Mouse (Mus musculus): ENCODE measurements around the gene G6pc. TPM values are rescaled to one million over a fixed set of nuclear protein-coding genes. Genes with fewer than 3 reads are reported as not detected.

The G6pc gene
- polyA plus RNA-seq, 1 experiment from 2014 or later, result not detected

DNA sequence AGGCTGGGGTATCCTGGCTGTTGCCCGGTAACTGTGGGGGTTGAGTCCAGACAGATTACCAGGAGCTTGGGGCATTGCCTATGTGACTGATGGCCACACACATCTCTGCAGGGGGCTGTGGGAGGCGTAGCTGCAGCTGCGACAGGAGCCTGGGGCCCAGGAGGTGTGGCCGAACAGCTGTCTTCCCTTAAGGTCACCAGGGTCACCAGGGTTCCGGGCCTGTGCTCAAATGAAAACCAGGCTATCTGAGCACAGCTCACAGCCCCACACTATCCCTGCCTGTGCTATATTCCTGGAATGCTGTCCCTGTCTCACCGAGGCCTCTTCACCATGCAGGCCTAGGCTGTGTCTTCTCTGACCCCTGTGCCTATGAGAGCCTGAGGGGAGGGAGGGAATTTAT lies 32.8 kb upstream of the G6pc start:
- no peak for DNase-seq
- no peak overlapping the region for H3K9ac ChIP-seq
- no peak overlapping the region for H3K4me2 ChIP-seq

DNA sequence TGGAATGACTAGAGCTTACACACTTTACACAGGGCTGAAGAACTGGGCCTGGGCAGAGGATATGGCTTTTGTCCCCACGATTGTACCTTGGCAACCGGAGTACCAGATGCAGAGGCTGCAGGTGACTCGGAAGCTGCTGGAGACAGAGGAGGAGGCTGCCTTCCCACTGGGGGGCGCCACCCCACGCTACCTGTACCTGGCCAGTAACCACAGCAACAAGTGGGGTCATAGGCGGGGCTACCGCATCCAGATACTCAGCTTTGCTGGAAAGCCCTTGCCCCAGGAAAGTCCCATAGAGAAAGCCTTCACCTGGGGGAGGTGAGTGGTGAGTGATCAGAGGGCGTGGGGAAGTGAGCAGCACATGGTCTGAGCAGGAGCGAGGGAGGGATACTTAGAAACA lies 31.7 kb upstream of the G6pc start:
- WGBS (ENCODE audit: insufficient replicate concordance), result 71% methylated on average over 9 of the region's 9 CpGs
- Histone ChIP-seq H3K27me3 (no peaks in the 10 kb centered on the region), H3K4me3 (replicated peaks) (no peak overlapping the region), H3K36me3 (no peaks in the 10 kb centered on the region), H3K4me2 (no peak overlapping the region), H3K9ac (no peak overlapping the region), H3K9me3 (replicated peaks) (no peaks in the 10 kb centered on the region), H3K27ac (no peak overlapping the region), H3K4me1 (replicated peaks) (peaks cover 30% of the 10 kb centered on the region)
- ATAC-seq (ENCODE audit: low read depth) (no peak), DNase-seq (no peak)

More for the DNA sequence above, 32.8 kb upstream of the G6pc start:
- Histone ChIP-seq H3K9me3 (replicated peaks) (no peaks in the 10 kb centered on the region), H3K27ac (no peak overlapping the region), H3K27me3 (no peaks in the 10 kb centered on the region), H3K36me3 (no peaks in the 10 kb centered on the region), H3K4me3 (replicated peaks) (no peak overlapping the region), H3K4me1 (replicated peaks) (peaks cover 30% of the 10 kb centered on the region)
- ATAC-seq (ENCODE audit: low read depth), result no peak
- WGBS (ENCODE audit: insufficient replicate concordance), result 43% methylated on average over 6 of the region's 6 CpGs

DNA sequence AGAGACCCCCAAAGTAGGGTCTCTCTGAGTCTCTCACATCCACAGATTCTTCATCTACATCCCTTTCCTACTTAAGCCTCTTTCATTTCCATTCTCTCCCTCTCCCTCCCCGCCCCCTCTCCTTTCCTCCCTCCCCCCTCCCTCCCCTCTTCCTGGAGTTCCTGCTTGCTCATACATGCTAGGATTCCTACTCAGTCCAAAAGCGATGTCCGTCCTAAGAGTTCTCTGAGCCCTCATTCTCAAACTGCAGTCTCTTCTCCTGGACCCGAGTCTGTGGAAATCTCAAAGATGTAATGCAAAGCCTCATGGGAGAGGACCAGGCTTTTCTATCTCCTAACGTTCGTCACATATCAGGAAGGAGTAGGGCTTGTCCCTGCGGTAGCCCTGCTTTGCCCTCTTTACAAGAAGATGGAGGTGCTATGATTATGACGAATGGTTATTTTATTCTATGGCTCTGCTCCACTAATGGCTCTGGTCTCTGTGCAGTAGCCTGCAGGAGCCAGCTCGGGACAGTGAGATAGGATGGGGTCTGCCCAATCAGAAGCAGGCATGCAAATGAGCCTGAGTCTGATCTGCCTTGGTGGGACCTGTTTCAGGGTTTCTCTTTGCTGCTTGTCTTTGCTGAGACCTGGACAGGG lies 29.1 kb upstream of the G6pc start:
- DNase-seq, result peak; percentile 64

DNA sequence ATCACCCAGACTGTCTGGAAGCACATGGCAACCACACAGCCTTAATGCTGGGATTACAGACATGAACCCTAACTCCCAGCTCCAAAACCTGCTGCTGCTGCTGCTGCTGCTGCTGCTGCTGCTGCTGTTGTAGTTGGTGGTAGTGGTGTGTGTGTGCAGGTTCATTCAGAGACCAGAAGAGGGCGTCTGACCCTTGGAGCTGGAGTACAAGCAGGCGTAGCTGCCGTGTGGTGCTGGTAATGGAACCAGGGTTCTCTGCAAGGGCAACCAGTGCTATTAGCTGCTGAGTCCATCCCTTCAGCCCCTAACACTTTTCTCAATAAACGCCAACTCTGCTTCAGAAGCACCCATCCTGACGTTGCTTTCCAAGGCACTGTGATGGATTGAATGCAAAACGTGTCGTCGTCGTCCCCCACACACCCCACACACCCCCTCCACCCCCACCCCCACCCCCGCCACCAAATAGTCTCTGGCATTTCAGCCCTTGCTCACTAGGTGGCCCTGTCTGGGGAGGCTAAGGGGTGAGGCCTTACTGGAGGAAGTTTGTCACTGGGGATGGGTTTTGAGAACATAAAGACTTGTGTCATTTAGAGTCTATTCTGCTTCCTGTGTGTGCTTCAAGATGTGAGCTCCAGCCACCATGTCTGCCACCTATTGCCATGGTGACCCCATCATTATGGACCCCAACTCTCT lies 20.1 kb upstream of the G6pc start:
- H3K4me3 ChIP-seq (replicated peaks), result no peak overlapping the region
- H3K9ac ChIP-seq, result no peak overlapping the region
- H3K27ac ChIP-seq, result no peak overlapping the region
- DNase-seq (no peak), ATAC-seq (ENCODE audit: low read depth) (no peak)
- H3K4me1 ChIP-seq (replicated peaks), result 0 out of 2 replicates have a peak, but pooled peaks cover 2% of the 10 kb centered on the region
- no peaks in the 10 kb centered on the region for H3K36me3 ChIP-seq
- 58% methylated on average over 10 of the region's 10 CpGs for WGBS (ENCODE audit: insufficient replicate concordance)
- H3K4me2 ChIP-seq, result no peak overlapping the region
- H3K9me3 ChIP-seq (replicated peaks), result no peaks in the 10 kb centered on the region
- peaks cover 5% of the 10 kb centered on the region; the same call in 1 of the 2 replicates for H3K27me3 ChIP-seq

More for the DNA sequence above, 29.1 kb upstream of the G6pc start:
- peak; percentile 94 for ATAC-seq (ENCODE audit: low read depth)
- 3% methylated on average over 9 of the region's 9 CpGs for WGBS (ENCODE audit: insufficient replicate concordance)
- Histone ChIP-seq H3K9me3 (replicated peaks) (no peaks in the 10 kb centered on the region), H3K27ac (peak overlapping the region; percentile 24; the same call in 1 of the 2 replicates), H3K4me1 (replicated peaks) (peaks cover 30% of the 10 kb centered on the region), H3K27me3 (no peaks in the 10 kb centered on the region), H3K9ac (0 out of 2 replicates have a peak overlapping the region, but pooled peaks have one; percentile 11), H3K4me3 (replicated peaks) (peak overlapping the region; percentile 16; the same call in 1 of the 2 replicates), H3K4me2 (peak overlapping the region; percentile 58), H3K36me3 (no peaks in the 10 kb centered on the region)

DNA sequence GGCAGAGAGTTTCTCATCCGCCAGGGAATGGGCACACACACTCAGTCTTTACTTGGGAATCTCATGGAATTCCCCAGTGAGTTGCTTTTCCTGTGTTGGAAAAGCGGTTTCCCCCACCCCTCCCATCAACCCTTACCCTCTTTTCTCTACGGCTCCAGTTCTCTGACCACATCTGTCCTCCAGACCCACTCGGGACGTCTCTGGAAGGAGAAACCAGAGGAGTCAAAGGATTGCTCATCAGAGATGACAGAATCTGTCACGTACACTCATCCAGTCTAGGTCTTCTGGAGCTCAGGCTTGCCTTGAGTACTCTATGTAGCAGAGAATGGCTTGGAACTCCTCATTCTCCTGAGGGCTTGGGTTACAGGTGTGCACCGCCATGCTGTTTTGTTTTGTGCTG lies 18.6 kb upstream of the G6pc start:
- no peak overlapping the region for H3K27ac ChIP-seq
- 0 out of 2 replicates have a peak, but pooled peaks cover 2% of the 10 kb centered on the region for H3K4me1 ChIP-seq (replicated peaks)
- H3K9me3 ChIP-seq (replicated peaks), result no peaks in the 10 kb centered on the region
- ATAC-seq (ENCODE audit: low read depth) (no peak), DNase-seq (no peak)
- H3K4me2 ChIP-seq, result no peak overlapping the region
- no peak overlapping the region for H3K9ac ChIP-seq
- 56% methylated on average over 7 of the region's 7 CpGs for whole genome bisulfite sequencing (ENCODE audit: insufficient replicate concordance)
- H3K4me3 ChIP-seq (replicated peaks), result no peak overlapping the region
- peaks cover 5% of the 10 kb centered on the region; the same call in 1 of the 2 replicates for H3K27me3 ChIP-seq
- no peaks in the 10 kb centered on the region for H3K36me3 ChIP-seq

DNA sequence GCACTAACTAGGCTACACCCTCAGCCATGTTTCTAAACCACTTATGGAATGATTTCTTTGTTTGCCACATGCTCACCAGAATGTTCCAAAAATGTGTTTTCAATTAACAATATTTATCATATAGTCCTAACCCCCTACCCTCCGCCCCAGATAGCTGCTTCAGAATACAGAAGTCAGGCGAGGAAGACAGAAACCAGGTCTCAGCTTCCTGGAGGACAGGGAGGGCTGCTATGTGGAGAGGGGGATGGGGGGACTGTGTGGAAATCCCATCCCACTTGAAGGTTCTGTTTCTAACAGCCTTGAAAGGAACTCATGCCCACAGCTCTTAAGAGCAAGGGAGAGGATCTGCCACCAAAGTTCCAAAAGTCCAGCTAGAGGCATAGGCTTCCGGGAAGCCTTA lies 18.1 kb upstream of the G6pc start:
- H3K4me1 ChIP-seq (replicated peaks), result 0 out of 2 replicates have a peak, but pooled peaks cover 2% of the 10 kb centered on the region
- no peaks in the 10 kb centered on the region for H3K9me3 ChIP-seq (replicated peaks)
- H3K9ac ChIP-seq, result no peak overlapping the region
- DNase-seq, result no peak
- peaks cover 5% of the 10 kb centered on the region; the same call in 1 of the 2 replicates for H3K27me3 ChIP-seq
- H3K27ac ChIP-seq, result no peak overlapping the region
- no peak overlapping the region for H3K4me2 ChIP-seq
- H3K36me3 ChIP-seq, result no peaks in the 10 kb centered on the region
- 54% methylated on average over 3 of the region's 3 CpGs for WGBS (ENCODE audit: insufficient replicate concordance)
- no peak for ATAC-seq (ENCODE audit: low read depth)
- H3K4me3 ChIP-seq (replicated peaks), result no peak overlapping the region

DNA sequence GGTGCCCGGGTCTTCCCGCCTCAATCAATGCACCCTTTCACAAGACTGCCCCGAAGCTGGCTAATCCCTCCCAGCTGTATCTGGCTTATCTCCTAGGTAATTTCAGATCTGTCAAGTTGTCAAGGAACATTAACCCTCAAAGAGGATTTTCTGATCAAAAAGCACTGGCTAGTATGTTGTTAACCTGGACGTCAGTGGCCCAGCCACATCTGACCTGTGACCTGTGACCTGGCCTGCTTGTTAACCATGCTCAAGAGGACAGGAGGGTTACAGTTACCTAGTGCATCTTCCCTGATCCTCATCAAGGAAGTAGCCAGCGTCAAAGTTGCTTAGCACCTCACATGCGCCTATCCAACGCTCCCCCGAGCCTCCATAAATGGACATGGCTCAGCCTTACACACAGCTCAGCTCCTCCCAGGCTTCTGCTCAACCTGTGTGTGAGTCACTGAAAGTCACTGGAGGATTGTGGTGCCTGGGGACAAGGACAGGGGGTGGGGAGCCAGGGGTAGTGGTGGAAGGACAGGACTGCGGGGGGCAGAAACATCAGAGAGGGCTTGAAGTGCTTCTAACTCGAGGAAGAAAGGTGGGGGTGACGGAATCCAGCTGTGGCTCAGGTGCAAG lies 16.2 kb upstream of the G6pc start:
- 55% methylated on average over 11 of the region's 11 CpGs for WGBS (ENCODE audit: insufficient replicate concordance)
- peaks cover 5% of the 10 kb centered on the region; the same call in 1 of the 2 replicates for H3K27me3 ChIP-seq
- DNase-seq (no peak), ATAC-seq (ENCODE audit: low read depth) (no peak)
- no peak overlapping the region for H3K4me3 ChIP-seq (replicated peaks)
- no peaks in the 10 kb centered on the region for H3K36me3 ChIP-seq
- no peak overlapping the region for H3K27ac ChIP-seq
- no peaks in the 10 kb centered on the region for H3K9me3 ChIP-seq (replicated peaks)
- H3K9ac ChIP-seq, result no peak overlapping the region
- H3K4me2 ChIP-seq, result no peak overlapping the region
- H3K4me1 ChIP-seq (replicated peaks), result 0 out of 2 replicates have a peak, but pooled peaks cover 2% of the 10 kb centered on the region

DNA sequence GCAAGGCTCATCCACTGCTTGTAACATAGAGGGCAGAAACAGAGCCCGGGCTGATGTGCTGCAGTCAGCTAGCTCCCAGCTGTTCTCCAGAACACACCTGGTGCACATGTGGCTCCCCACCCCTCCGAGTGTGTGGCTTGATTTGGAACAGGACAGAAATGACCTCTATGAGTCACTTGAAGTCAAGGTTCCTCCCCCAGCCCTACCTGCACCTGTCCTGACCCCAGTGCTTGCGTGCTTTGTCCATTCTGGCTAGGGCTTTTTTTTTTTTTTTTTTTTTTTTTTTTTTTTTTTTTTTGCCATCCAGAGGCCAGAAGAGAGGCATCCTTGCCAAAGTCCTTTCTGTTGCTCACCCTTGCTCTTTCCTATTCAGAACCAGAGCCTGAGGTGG lies 15.6 kb upstream of the G6pc start:
- no peak for DNase-seq
- ATAC-seq (ENCODE audit: low read depth), result no peak
- no peak overlapping the region for H3K4me3 ChIP-seq (replicated peaks)
- no peaks in the 10 kb centered on the region for H3K36me3 ChIP-seq
- H3K27me3 ChIP-seq, result peaks cover 5% of the 10 kb centered on the region; the same call in 1 of the 2 replicates
- H3K4me1 ChIP-seq (replicated peaks), result 0 out of 2 replicates have a peak, but pooled peaks cover 2% of the 10 kb centered on the region
- H3K27ac ChIP-seq, result no peak overlapping the region
- H3K4me2 ChIP-seq, result no peak overlapping the region
- WGBS (ENCODE audit: insufficient replicate concordance), result 57% methylated on average over 3 of the region's 3 CpGs
- no peak overlapping the region for H3K9ac ChIP-seq
- H3K9me3 ChIP-seq (replicated peaks), result no peaks in the 10 kb centered on the region

DNA sequence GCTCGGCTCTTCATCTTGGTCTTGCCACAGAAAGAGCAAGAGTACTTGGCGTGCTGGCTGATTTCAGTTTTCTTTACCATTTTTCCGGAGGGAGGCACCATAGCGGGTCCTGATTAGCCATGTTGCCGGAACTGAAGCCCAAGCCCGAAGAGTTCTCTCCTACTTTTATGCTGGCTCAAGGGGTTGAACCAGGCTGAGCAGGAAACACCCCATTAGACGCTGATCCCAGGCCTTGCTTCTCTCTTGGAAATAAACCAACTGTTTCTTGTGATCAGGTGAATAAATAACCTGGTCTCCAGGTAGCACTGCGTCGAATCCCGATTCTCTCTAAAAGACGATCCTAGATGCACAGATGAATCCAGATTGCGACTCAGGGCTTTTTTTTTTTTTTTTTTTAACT lies 13.9 kb upstream of the G6pc start:
- H3K4me2 ChIP-seq, result no peak overlapping the region
- H3K4me3 ChIP-seq (replicated peaks), result no peak overlapping the region
- ATAC-seq (ENCODE audit: low read depth) (no peak), DNase-seq (no peak)
- H3K9ac ChIP-seq, result no peak overlapping the region
- H3K27ac ChIP-seq, result no peak overlapping the region
- WGBS (ENCODE audit: insufficient replicate concordance), result 76% methylated on average over 12 of the region's 12 CpGs
- no peaks in the 10 kb centered on the region for H3K36me3 ChIP-seq
- 0 out of 2 replicates have a peak, but pooled peaks cover 2% of the 10 kb centered on the region for H3K4me1 ChIP-seq (replicated peaks)
- H3K9me3 ChIP-seq (replicated peaks), result no peaks in the 10 kb centered on the region
- peaks cover 5% of the 10 kb centered on the region; the same call in 1 of the 2 replicates for H3K27me3 ChIP-seq

DNA sequence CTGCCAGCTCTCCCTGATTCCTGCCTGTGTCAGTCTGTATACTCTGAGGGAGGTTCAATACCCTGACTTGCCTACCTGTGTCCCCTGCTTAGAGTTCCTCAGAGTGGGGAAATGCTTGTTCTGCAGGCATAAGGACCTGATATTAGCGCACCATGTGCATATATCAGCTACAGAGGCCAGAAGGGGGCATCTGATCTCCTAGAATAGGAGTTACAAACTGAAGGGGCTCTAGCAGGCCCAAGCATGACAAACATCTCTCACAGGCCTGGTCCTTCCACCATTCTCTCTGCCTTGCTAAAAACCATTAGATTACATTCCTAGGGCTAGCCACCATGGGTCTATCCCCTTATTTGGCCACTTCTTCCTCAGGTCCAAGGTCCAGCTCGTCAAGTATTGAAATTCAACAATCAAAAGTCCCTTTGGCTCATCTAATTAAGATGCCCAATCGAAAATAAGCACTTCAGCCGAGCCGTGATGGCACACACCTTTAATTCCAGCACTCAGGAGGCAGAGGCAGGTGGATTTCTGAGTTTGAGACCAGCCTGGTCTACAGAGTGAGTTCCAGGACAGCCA lies 12.8 kb upstream of the G6pc start:
- DNase-seq (no peak), ATAC-seq (ENCODE audit: low read depth) (no peak)
- H3K4me1 ChIP-seq (replicated peaks), result 0 out of 2 replicates have a peak, but pooled peaks cover 2% of the 10 kb centered on the region
- no peak overlapping the region for H3K4me2 ChIP-seq
- WGBS (ENCODE audit: insufficient replicate concordance), result 65% methylated on average over 5 of the region's 5 CpGs
- no peak overlapping the region for H3K9ac ChIP-seq
- H3K27ac ChIP-seq, result no peak overlapping the region
- no peaks in the 10 kb centered on the region for H3K9me3 ChIP-seq (replicated peaks)
- no peaks in the 10 kb centered on the region for H3K36me3 ChIP-seq
- no peak overlapping the region for H3K4me3 ChIP-seq (replicated peaks)
- peaks cover 5% of the 10 kb centered on the region; the same call in 1 of the 2 replicates for H3K27me3 ChIP-seq

DNA sequence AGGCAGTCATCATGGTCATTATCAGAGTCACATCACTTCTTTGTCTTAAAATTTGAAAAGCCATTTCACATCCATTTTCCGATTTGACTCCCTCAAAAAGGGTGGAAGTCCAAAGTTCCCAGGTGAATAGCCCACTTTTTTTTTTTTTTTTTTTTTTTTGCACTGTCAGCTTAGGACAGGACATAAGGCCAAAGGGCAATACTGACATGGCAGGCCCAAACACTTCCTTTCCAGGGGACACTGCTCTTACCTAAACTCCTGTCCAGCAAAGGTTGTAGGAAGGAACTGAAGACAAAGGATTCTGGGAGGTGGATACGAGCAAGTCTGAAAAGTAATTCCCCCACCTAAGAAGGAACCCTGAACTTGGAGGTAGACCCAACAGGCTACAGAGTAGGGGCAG lies 11.4 kb upstream of the G6pc start:
- ATAC-seq (ENCODE audit: low read depth) (no peak), DNase-seq (no peak)
- 72% methylated on average over 2 of the region's 2 CpGs for WGBS (ENCODE audit: insufficient replicate concordance)

More for the DNA sequence above, 11.4 kb upstream of the G6pc start:
- peaks cover 5% of the 10 kb centered on the region; the same call in 1 of the 2 replicates for H3K27me3 ChIP-seq
- no peaks in the 10 kb centered on the region for H3K36me3 ChIP-seq
- no peak overlapping the region for H3K4me3 ChIP-seq (replicated peaks)
- H3K9ac ChIP-seq, result no peak overlapping the region
- H3K27ac ChIP-seq, result no peak overlapping the region
- H3K4me1 ChIP-seq (replicated peaks), result peaks cover 12% of the 10 kb centered on the region
- no peaks in the 10 kb centered on the region for H3K9me3 ChIP-seq (replicated peaks)
- H3K4me2 ChIP-seq, result no peak overlapping the region
